Mouse (Mus musculus) regulatory T cell (primary cell): ENCODE measurements at regions not wholly inside any gene's neighbourhood (a gene's known extent, or its start where the extent isn't known, plus 50 kb on each side); places are given as distances from the start of the nearest gene placed in this dataset.

Experiments used
- in situ Hi-C: fragments of 300-600 bp; cut with MboI, MseI; formaldehyde crosslinking; loops from one replicate; pipeline ENCODE4 v1.15.1; 2025; ENCODE audit warnings: high pct_unique_total_duplicates

GRCm38 (mm10) chr5:136619315-136620231, 52.3 kb upstream of the Cux1 start:
- in situ Hi-C loops: loop anchor here (5.0 kb wide), 1 partner anchor 47 kb away; no protein-coding TSS in a partner anchor

GRCm38 (mm10) chr5:136620234-136620633, 52.9 kb upstream of the Cux1 start:
- in situ Hi-C loops: loop anchor here (5.0 kb wide), 1 partner anchor 48 kb away; no protein-coding TSS in a partner anchor

- in situ Hi-C loops: loop anchor here (5.0 kb wide), 1 partner anchor 49 kb away; no protein-coding TSS in a partner anchor
These were observed 54.2 kb upstream of the Cux1 start for GRCm38 (mm10) chr5:136621336-136622125.

GRCm38 (mm10) chr5:136622152-136622551, 54.9 kb upstream of the Cux1 start:
- in situ Hi-C loops: loop anchor here (5.0 kb wide), 1 partner anchor 50 kb away; no protein-coding TSS in a partner anchor

GRCm38 (mm10) chr5:136622721-136623542, 55.6 kb upstream of the Cux1 start:
- in situ Hi-C loops: loop anchor here (5.0 kb wide), 1 partner anchor 51 kb away; no protein-coding TSS in a partner anchor

- in situ Hi-C loops: loop anchor here (5.0 kb wide), 1 partner anchor 51 kb away; no protein-coding TSS in a partner anchor
These were observed 56.5 kb upstream of the Cux1 start for GRCm38 (mm10) chr5:136623791-136624190.

GRCm38 (mm10) chr5:136625176-136625991, 58.1 kb upstream of the Cux1 start:
- in situ Hi-C loops: no loop called here

- in situ Hi-C loops: no loop called here
These were observed 59.0 kb upstream of the Cux1 start for GRCm38 (mm10) chr5:136626142-136626771.

GRCm38 (mm10) chr5:136626891-136627290, 59.6 kb upstream of the Cux1 start:
- in situ Hi-C loops: no loop called here

- in situ Hi-C loops: no loop called here
These were observed 60.5 kb upstream of the Cux1 start for GRCm38 (mm10) chr5:136627671-136628292.

- in situ Hi-C loops: no loop called here
These were observed 61.2 kb upstream of the Cux1 start for GRCm38 (mm10) chr5:136628502-136628901.

GRCm38 (mm10) chr5:136632286-136632685, 60.7 kb upstream of the Myl10 start:
- in situ Hi-C loops: no loop called here

GRCm38 (mm10) chr5:136633901-136634300, 59.0 kb upstream of the Myl10 start:
- in situ Hi-C loops: no loop called here

- in situ Hi-C loops: no loop called here
These were observed 57.8 kb upstream of the Myl10 start for GRCm38 (mm10) chr5:136635119-136635518.

- in situ Hi-C loops: no loop called here
These were observed 56.5 kb upstream of the Myl10 start for GRCm38 (mm10) chr5:136636476-136636875.

- in situ Hi-C loops: no loop called here
These were observed 55.1 kb upstream of the Myl10 start for GRCm38 (mm10) chr5:136637872-136638271.

GRCm38 (mm10) chr5:136640871-136641619, 51.9 kb upstream of the Myl10 start:
- in situ Hi-C loops: no loop called here

GRCm38 (mm10) chr5:136642208-136642607, 50.7 kb upstream of the Myl10 start:
- in situ Hi-C loops: no loop called here
